Mouse (Mus musculus): ENCODE measurements around the gene Clic6. TPM values are rescaled to one million over a fixed set of nuclear protein-coding genes. Genes with fewer than 3 reads are reported as not detected.

Clic6 gene
- polyA plus RNA-seq, 1 experiment from 2014 or later, result 80.6 TPM

DNA sequence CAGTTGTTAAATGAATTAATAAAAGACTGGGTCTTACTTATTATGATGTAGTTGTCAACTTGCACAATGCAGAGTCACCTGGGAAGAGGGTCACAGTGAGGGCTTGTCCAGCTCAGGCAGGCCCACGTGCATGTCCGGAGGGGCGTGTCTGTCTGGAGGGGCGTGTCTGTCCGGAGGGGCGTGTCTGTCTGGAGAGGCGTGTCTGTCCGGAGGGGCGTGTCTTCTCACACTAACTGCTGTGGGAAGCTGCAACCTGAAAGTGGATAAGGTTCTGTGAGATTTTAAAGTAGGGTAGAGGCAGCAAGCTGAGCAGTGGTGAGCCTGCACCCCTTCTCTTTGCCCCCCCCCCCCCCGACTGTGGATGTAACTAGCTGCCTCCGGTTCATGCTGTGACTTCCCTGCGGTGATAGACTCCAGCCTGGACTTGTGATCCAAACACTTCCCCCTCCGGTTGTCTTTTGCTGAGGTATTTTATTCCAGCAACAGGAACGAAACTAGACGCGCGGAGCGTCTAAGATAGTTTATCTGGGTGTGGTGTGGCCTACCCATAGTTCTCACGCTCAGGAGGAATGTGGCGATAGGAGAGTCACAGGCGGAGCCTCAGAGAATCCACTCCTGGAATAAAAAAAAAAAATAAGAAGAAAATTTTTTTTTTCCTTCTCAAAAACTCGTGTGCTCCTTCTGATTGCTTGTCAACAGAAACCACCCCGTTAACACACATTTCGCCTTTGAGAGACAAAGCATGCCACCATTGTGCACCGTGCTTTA, 10.3 kb upstream of the Clic6 start:
- no peak overlapping the region for H3K9ac ChIP-seq
- H3K27me3 ChIP-seq (replicated peaks), result no peaks in the 10 kb centered on the region; the same call in 1 of the 2 replicates
- no peaks in the 10 kb centered on the region for H3K36me3 ChIP-seq
- WGBS, result 50% methylated on average over 25 of the region's 25 CpGs
- peak overlapping the region; percentile 62; the same call in 1 of the 2 replicates for H3K27ac ChIP-seq
- 0 out of 2 replicates have a peak overlapping the region, but pooled peaks have one; percentile 7 for H3K4me3 ChIP-seq (replicated peaks)
- ATAC-seq, result peak; percentile 91
- peaks cover 3% of the 10 kb centered on the region; the same call in 1 of the 2 replicates for H3K4me1 ChIP-seq (replicated peaks)
- no peaks in the 10 kb centered on the region for H3K9me3 ChIP-seq
- H3K4me2 ChIP-seq (replicated peaks), result peak overlapping the region; percentile 30

DNA sequence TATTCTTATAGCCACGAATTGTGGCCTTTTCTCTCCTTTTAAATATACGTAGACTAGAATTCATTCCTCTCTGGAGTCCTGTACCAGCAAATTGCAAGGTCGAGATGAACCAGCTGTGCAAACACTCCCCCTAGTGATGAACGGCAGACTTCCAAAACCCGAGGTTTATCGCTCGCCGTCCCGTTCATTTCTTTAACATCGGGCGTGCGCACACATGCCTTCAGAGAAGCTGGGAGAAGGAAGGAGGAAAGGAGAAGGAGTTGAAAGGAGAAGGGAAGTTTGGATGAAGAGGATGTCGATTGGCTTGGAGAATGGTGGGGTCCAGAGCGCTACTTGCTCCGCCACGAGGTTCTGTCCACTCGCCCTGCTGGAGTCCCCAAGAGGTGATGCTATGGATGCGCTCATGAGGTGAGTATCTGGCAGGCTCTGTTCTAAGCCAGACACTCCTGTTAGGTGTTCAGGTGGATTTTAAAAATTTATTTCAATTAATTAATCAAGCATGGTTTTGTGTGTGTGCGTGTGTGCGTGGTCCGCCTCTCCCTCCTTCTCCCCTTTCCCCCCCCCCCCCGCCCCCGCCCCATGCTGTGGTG, 6.9 kb upstream of the Clic6 start:
- no peak for ATAC-seq
- Histone ChIP-seq H3K9me3 (no peaks in the 10 kb centered on the region), H3K9ac (no peak overlapping the region), H3K4me3 (replicated peaks) (0 out of 2 replicates have a peak overlapping the region, but pooled peaks have one; percentile 6), H3K27me3 (replicated peaks) (no peaks in the 10 kb centered on the region; the same call in 1 of the 2 replicates), H3K27ac (no peak overlapping the region), H3K4me1 (replicated peaks) (peaks cover 3% of the 10 kb centered on the region; the same call in 1 of the 2 replicates), H3K4me2 (replicated peaks) (peak overlapping the region; percentile 48), H3K36me3 (no peaks in the 10 kb centered on the region)
- WGBS, result 13% methylated on average over 22 of the region's 23 CpGs

DNA sequence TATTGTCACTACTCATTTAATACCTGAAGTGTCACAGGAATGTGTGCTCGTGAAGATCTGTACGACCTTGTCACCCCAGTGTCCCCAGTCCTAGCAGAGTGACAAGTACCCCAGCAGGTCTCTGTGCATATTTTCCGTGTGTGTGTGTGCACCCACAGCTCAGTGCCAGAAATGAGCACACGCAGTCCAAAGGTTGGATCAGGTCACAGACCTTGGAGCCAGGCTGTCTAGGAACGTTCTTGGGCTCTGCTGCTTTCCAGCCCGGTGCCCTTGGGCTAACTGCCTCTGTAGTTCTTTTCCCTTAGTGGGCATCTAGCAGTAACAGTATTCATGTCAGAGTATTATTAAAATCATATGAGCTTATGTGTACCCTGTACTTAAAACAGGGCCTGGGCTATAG, 1.6 kb downstream of the Clic6 start:
- no peak overlapping the region for H3K27ac ChIP-seq
- ATAC-seq, result no peak; the same call in 1 of the 2 replicates

DNA sequence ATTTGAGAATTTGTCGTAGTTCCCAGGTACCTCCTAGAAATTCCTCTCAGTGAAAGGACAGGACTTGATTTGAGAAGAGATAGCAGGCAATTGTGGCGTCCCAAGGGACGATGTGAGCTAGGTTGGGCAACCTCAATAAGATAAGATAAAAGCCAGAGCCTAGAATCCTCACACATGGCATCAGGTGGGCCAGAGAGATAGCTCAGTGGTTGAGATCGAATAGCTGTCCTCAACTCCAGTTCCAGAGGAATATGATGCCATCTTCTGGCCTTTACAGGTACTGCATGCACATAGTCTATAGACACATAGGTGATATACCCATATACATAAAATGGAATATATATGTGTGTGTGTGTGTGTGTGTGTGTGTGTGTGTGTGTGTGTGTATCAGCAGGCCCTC, 2.0 kb downstream of the Clic6 start:
- Histone ChIP-seq H3K36me3 (no peaks in the 10 kb centered on the region), H3K9ac (no peak overlapping the region), H3K27me3 (replicated peaks) (no peaks in the 10 kb centered on the region), H3K27ac (no peak overlapping the region), H3K4me2 (replicated peaks) (no peak overlapping the region), H3K4me1 (replicated peaks) (peaks cover 3% of the 10 kb centered on the region; the same call in 1 of the 2 replicates), H3K9me3 (no peaks in the 10 kb centered on the region), H3K4me3 (replicated peaks) (no peak overlapping the region)
- 0 out of 2 replicates have a peak, but pooled peaks have one; percentile 13 for ATAC-seq
- WGBS, result 52% methylated on average over 4 of the region's 4 CpGs

More for the DNA sequence above, 1.6 kb downstream of the Clic6 start:
- Histone ChIP-seq H3K9ac (no peak overlapping the region), H3K4me2 (replicated peaks) (no peak overlapping the region), H3K9me3 (no peaks in the 10 kb centered on the region), H3K4me1 (replicated peaks) (no peaks in the 10 kb centered on the region), H3K36me3 (no peaks in the 10 kb centered on the region), H3K4me3 (replicated peaks) (no peak overlapping the region), H3K27me3 (replicated peaks) (no peaks in the 10 kb centered on the region)
- WGBS, result 69% methylated on average over 6 of the region's 6 CpGs

DNA sequence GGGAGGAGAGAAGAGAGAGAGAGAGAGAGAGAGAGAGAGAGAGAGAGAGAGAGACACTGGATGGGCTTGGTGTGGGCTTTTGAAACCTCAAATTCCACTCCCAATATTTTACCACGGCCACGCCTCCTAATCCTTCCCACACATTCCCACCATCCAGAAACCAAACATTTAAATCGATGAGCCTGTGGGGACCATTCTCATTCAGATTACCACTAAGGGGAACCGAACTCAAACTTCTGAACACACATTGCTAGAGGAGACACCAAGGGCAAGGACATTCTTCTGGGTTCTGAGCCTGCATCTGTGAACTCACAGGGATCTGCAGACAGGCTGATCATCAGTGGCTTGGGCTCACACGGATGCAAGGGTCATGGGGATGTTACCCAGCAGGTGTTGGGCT, 2.9 kb downstream of the Clic6 start:
- H3K27ac ChIP-seq, result no peak overlapping the region
- 89% methylated on average over 5 of the region's 5 CpGs for WGBS
- H3K4me2 ChIP-seq (replicated peaks), result no peak overlapping the region
- no peaks in the 10 kb centered on the region for H3K27me3 ChIP-seq (replicated peaks)
- H3K36me3 ChIP-seq, result no peaks in the 10 kb centered on the region
- H3K9ac ChIP-seq, result no peak overlapping the region
- no peak overlapping the region for H3K4me3 ChIP-seq (replicated peaks)
- H3K4me1 ChIP-seq (replicated peaks), result peaks cover 4% of the 10 kb centered on the region; the same call in 1 of the 2 replicates
- no peaks in the 10 kb centered on the region for H3K9me3 ChIP-seq
- ATAC-seq, result no peak

DNA sequence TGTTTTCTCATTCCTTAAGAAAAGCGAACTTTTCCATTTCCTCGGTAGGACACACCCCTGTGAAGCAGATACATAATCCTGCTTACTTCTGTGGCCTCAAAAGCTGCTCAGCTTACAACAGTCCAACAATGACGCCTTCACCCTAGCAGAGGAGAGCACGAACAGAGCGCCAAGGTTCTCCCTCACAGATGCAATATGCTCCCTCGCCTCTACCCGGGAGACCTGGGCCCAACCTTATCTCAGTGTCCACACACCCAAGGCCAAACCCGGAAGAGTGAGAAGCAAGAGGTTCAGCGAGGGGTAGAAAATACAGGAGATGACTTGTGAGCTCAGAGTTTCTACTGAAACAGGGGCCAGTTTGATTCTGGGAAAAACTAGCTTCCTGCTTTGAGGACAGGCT, 3.8 kb downstream of the Clic6 start:
- ATAC-seq, result peak; percentile 46; the same call in 1 of the 2 replicates
- 56% methylated on average over 9 of the region's 9 CpGs for WGBS
- peak overlapping the region; percentile 31 for H3K4me2 ChIP-seq (replicated peaks)
- H3K27me3 ChIP-seq (replicated peaks), result no peaks in the 10 kb centered on the region
- H3K36me3 ChIP-seq, result no peaks in the 10 kb centered on the region
- peaks cover 4% of the 10 kb centered on the region; the same call in 1 of the 2 replicates for H3K4me1 ChIP-seq (replicated peaks)
- no peaks in the 10 kb centered on the region for H3K9me3 ChIP-seq
- no peak overlapping the region for H3K4me3 ChIP-seq (replicated peaks)
- peak overlapping the region; percentile 61; the same call in 1 of the 2 replicates for H3K27ac ChIP-seq
- H3K9ac ChIP-seq, result no peak overlapping the region

DNA sequence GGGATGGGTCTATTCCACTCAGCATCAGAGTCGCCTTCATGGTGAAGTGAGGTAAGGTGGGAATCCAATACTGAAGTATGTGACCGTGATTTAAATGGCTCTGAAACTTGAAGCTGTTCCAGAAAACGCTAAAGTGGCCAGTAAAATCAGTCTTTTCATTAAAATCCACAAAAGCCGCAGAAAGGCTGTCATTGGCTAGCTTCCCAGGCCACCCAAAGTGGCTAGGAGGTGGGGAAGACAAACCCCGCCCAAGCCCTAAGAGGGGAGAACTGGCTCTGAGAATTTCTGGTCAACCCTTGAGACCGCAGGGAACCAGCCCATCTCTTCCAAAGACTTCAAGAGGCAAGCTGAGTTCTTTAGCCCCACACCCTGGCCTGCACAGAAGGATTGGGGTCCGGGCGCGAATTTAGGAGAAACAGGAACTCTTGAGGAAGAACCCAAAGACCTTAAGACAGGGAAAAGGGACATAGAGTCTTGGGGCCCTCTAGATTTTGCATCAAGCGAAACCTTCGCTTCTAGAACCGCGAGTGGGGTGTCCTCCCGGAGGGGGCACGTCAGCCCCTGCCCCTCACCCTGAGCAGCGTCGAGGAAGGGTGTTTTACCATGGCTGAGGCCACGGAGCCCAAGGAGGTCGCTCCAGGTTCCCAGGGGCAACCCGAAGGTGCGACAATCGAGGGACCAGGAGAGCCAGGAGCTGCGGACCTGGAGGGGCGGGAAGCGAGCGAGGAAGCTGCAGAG, 12.5 kb downstream of the Clic6 start:
- ATAC-seq, result no peak
- Histone ChIP-seq H3K9ac (peak overlapping the region; percentile 73), H3K9me3 (no peaks in the 10 kb centered on the region), H3K4me2 (replicated peaks) (peak overlapping the region; percentile 93), H3K4me1 (replicated peaks) (peaks cover 14% of the 10 kb centered on the region), H3K4me3 (replicated peaks) (peak overlapping the region; percentile 58), H3K27me3 (replicated peaks) (peaks cover 13% of the 10 kb centered on the region), H3K36me3 (no peaks in the 10 kb centered on the region), H3K27ac (peak overlapping the region; percentile 86)
- 12% methylated on average over 26 of the region's 26 CpGs for WGBS

DNA sequence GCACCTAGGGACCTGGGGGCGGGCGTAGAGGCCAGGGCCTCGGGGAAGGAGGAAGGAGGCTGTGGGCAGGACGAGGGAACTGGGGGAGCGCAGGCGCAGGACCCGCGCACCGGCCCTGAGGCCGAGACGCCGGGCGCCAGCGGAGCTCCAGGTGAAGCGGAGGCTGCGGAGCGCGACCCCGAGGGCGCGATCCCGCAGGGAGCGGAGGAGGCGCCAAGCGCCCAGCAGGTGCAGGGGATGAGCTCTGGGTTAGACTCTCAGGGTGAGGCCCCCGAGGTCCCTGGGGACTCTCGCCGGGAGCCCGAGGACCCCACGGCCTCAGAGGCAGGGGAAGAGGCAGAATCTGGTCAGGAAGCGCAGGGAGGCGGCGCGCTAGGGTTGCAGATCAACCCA, 13.0 kb downstream of the Clic6 start:
- peak overlapping the region; percentile 73 for H3K9ac ChIP-seq
- peaks cover 14% of the 10 kb centered on the region for H3K4me1 ChIP-seq (replicated peaks)
- peaks cover 13% of the 10 kb centered on the region for H3K27me3 ChIP-seq (replicated peaks)
- H3K4me2 ChIP-seq (replicated peaks), result peak overlapping the region; percentile 93
- ATAC-seq, result peak; percentile 68
- H3K4me3 ChIP-seq (replicated peaks), result peak overlapping the region; percentile 58
- peak overlapping the region; percentile 86 for H3K27ac ChIP-seq
- H3K36me3 ChIP-seq, result no peaks in the 10 kb centered on the region
- H3K9me3 ChIP-seq, result no peaks in the 10 kb centered on the region
- WGBS, result under 1% methylated on average over 33 of the region's 34 CpGs

DNA sequence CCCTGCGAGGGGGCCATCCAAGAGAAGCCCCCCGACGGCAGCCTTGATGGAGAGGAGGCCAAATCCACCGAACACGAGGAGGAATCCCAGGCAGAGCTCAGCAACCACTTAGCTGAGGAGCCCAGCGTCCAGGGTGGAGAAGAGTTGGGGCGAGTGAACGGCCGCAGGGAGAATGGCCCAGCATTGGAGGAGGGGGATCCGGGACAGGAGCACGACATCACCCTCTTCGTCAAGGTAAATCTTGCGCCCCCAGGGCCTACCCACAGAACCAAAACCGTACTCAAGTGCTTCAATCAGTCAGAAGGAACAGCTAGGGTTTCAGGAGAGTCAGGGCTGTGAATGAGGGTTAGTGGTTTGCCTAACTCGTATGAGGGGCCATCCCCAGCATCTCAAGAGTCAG, 13.8 kb downstream of the Clic6 start:
- no peak for ATAC-seq

DNA sequence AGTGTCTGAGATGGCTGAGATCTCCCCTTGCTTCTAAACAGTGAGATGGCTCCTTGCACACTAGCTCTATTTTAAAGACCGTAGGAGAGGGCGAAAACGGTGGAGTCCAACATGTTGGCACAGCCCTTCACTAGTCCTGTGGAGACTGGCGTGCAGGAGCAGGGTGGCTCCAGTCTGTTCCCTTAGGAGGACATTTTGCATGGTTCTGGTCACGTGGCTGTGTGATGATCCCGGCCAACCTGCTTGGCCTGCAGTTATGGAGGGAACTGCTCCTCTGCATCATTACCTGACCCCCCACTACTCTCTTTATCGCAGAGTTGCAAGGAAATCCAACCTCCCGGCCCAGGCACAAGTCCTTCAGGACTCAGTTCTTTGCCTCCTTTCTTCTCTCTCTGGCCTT, 15.0 kb downstream of the Clic6 start:
- Histone ChIP-seq H3K9ac (no peak overlapping the region), H3K4me3 (replicated peaks) (peak overlapping the region; percentile 26), H3K27ac (peak overlapping the region; percentile 59), H3K27me3 (replicated peaks) (peaks cover 13% of the 10 kb centered on the region), H3K36me3 (no peaks in the 10 kb centered on the region), H3K4me2 (replicated peaks) (peak overlapping the region; percentile 93), H3K4me1 (replicated peaks) (peaks cover 14% of the 10 kb centered on the region), H3K9me3 (no peaks in the 10 kb centered on the region)
- 62% methylated on average over 8 of the region's 8 CpGs for WGBS
- ATAC-seq, result peak; percentile 55

More for the DNA sequence above, 13.8 kb downstream of the Clic6 start:
- peak overlapping the region; percentile 73 for H3K9ac ChIP-seq
- H3K9me3 ChIP-seq, result no peaks in the 10 kb centered on the region
- peak overlapping the region; percentile 86 for H3K27ac ChIP-seq
- H3K4me2 ChIP-seq (replicated peaks), result peak overlapping the region; percentile 93
- H3K4me3 ChIP-seq (replicated peaks), result peak overlapping the region; percentile 58
- H3K27me3 ChIP-seq (replicated peaks), result peaks cover 13% of the 10 kb centered on the region
- no peaks in the 10 kb centered on the region for H3K36me3 ChIP-seq
- WGBS, result 18% methylated on average over 15 of the region's 15 CpGs
- peaks cover 14% of the 10 kb centered on the region for H3K4me1 ChIP-seq (replicated peaks)

DNA sequence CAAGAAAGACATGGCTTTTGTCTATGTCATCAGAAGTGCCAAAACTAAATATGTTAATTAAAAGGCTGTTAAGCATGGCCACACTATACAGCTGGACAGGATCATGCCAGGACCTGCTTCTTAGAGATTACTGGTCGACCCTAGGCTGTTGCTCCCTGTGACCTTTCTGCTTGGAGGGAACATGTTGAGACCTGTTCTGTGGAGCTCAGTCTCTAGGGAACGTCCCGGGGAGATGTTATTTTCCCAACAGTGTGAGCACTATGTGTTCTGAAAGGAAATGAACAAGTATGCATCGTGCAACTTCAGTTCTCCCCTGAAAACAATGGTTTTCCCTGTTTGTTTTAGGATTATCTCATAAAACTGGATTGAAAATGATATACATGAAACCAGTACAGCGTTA, 17.6 kb downstream of the Clic6 start:
- Histone ChIP-seq H3K27me3 (replicated peaks) (peaks cover 13% of the 10 kb centered on the region), H3K4me1 (replicated peaks) (peaks cover 11% of the 10 kb centered on the region)

DNA sequence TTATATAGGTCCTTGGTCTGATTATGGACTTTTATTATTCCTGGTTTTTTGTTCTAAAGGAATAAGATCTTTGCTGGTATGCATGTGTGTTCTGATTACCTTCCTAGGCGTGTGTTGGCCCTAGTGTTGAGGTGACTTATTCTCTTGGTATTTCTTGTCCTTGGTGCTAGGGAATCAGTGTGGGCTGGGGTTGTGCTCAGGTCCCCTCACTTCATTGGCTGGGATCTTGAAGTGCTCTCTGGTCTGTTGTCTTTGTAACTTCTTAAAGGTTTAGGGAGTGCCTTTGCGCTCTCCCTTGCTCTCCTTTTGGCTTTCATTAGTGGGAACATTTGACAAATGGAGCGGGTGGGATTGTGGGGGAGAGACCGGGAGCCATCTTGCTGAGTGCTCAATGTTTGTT, 22.0 kb downstream of the Clic6 start:
- Histone ChIP-seq H3K27ac (no peak overlapping the region), H3K4me3 (replicated peaks) (no peak overlapping the region), H3K9ac (no peak overlapping the region), H3K9me3 (no peaks in the 10 kb centered on the region), H3K4me2 (replicated peaks) (no peak overlapping the region), H3K27me3 (replicated peaks) (no peaks in the 10 kb centered on the region), H3K36me3 (no peaks in the 10 kb centered on the region), H3K4me1 (replicated peaks) (no peaks in the 10 kb centered on the region)
- ATAC-seq, result no peak
- 88% methylated on average over 4 of the region's 4 CpGs for WGBS

More for the DNA sequence above, 17.6 kb downstream of the Clic6 start:
- WGBS, result 64% methylated on average over 5 of the region's 5 CpGs
- Histone ChIP-seq H3K36me3 (no peaks in the 10 kb centered on the region), H3K9ac (no peak overlapping the region), H3K4me3 (replicated peaks) (no peak overlapping the region), H3K4me2 (replicated peaks) (no peak overlapping the region), H3K9me3 (no peaks in the 10 kb centered on the region), H3K27ac (no peak overlapping the region)
- ATAC-seq, result no peak
